Mouse (Mus musculus): Measurements from ENCODE around the gene Csk.

Gene Csk

GRCm38 (mm10) chr9:57653283-57653682, at the start of gene Csk:
Csk (minus strand) TSS chr9:57653631.
- no peak for DNase-seq (ENCODE audit: low read depth)

DNA sequence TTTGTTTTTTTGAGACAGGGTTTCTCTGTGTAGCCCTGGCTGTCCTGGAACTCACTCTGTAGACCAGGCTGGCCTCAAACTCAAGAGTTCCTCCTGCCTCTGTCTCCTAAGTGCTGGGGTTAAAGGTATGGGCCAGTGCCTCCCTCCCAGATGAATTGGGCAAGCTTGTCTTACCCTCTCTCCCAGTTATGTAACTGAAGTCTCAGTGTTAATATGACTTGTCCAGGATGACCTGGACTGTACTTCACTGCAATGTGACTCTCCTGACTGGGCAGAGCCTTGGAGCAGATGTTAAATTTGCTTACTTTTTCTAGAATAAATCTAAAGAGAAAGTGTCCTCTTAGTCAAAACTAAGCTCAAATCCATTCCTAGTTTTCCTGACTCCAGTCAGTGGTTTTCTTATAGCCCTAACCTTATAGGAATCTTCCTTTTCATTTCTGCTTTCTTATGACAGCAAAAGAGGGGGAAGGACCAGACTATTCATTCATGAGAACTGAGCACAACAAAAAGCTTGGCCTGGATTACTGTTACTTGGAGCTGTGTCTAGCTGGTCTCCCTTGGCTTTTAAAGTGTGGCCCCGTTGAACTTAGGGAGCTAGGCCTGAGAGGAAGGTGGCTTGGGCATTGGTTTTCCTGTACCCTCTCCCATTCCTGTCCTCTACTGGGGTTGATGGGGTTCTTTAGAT, 45.2 kb upstream of the Csk start:
- DNase-seq (ENCODE audit: low read depth) = peak; percentile 40

DNA sequence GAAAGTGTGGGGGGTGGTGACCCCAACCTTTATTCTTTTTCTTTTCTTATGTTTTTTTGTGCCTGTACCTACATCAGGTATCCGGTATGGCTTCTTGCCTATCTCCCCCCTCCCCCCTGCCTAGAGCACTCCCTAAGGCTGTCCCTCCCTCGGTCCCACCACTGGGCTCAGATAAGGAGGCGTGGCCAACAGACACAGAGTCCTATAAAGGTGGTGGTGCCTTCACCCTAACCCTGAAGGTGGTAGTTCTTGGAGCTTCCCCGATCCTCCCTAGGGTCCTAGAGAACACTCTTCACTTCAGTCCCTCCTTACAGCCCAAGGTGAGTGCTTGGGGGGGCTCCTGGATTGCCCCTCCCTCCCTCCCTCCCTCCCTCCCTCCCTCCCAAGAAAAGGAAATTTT, 43.9 kb upstream of the Csk start:
- no peak for DNase-seq (ENCODE audit: low read depth)

GRCm38 (mm10) chr9:57696380-57697285, 43.2 kb upstream of the Csk start:
- DNase-seq (ENCODE audit: low read depth) = no peak

DNA sequence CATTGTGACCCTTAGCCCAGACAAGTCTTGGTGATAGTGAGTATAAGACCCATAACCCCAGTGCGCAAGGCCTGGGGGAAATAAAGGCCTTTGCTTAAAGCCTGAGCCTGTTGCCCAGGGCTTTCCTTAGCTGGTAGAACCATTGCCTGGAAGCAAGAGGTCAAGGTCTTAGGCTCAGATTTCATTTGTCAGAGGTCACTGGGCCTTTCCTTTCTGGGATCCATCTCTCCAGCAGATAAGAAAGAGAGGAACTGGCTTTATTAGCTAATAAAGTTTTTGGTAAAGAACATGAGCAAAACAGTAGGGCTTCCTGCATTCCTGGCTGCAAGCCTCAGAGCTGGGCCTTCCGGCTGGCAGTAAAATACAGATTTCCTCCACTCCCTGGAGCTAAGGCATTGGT, 40.7 kb upstream of the Csk start:
- DNase-seq (ENCODE audit: low read depth) = no peak

DNA sequence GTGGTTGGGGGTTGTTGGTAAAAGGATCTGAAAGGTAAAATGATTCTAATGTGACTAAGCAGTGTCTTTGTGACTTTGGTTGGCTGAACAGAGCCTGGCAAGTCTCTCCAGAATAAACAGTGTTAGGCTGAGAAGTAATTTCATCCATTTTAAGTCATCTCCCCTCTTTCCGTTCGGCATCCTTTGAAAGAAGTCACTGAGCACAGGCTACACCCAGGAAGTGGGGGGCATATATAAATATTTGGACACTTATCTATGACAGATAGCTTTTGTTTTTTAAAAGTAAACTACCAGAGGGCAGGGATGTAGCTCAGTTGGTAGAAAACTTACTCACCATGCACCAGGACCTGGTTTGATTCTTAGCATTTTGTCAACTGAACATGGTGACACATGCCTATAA, 35.2 kb upstream of the Csk start:
- DNase-seq (ENCODE audit: low read depth) = no peak

DNA sequence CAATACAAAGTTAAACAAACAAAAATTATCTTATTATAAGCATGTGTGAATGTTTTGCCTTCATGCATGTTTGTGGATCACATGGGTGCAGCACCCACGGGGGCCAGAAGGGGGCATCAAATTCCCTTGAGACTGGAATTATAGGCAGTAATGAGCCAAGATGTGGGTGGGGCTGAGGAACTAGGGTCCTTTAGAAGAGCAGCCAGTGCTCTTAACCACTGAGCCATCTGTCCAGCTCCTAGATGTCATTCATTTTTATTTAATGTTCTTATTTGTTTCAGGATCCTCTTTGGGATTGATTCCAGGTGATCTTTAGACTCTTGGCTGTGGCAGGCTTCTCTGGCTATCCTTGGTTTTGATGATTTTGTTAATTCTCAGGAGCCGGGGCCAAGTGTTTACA, 34.7 kb upstream of the Csk start:
- peak; percentile 71 for DNase-seq (ENCODE audit: low read depth)

DNA sequence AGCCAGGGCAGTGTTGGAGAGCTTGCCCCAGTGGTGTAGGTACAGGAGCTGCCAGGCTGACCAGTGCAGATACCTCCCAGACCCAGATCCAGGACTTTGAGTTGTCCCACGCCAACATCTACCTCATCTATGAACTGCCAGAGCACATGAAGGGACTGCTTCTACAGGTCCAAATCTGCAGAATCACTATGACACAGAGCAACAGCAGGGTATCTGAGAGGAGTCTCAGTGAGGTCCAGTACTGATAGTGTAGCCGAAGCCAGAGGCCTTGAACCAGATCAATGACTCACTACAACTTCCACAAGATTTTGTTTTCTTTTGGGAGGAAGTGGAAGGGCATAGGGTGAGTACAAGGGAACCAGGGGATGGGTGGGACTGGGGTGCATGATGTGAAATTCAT, 34.3 kb upstream of the Csk start, which contains the start of gene Cyp1a1:
TSS of gene Cyp1a1 (plus strand) at position 178 of the 400 bp plus-strand sequence.
- DNase-seq (ENCODE audit: low read depth) = peak; percentile 56

DNA sequence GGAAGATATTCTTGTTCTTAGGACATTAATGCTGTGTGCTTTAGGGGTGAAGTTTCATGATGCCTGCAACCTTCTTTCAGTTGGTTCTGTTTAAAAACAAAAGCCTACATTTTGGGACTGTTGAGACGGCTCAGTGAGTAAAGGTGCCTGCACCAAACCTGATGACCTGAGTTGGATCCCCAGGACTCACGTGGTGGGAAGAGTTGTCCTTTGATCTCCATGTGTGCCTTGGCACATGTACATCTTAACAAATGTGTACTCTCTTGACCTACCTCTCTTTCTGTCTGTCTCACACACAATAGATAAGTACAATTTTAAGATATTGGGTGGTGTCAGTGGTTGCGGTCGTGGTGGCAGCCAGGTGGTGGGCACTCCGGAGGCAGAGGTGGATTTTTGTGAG, 32.6 kb upstream of the Csk start:
- DNase-seq (ENCODE audit: low read depth) = no peak

GRCm38 (mm10) chr9:57683520-57683919, 30.1 kb upstream of the Csk start, which contains the start of gene Cyp1a2:
Cyp1a2 (minus strand) TSS chr9:57683703.
- DNase-seq (ENCODE audit: low read depth) = no peak

DNA sequence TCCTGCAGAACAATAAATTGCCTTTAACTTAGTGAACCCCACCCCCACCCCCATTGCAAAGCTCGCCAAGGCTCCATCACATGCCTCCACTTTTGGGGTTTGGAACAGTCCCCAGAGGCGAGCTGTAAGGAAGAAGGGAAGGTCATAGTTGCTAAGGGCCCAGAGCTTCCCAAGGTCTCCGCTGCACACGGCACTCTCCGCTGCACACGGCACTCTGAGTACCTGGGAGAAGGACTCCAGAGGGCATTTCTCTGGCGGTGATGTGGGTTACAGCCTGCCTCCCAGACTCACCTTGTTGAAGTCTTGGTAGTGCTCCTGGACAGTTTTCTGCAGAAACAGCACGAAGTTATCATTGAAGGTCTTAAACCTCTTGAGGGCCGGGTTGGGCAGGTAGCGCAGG, 28.0 kb upstream of the Csk start:
- DNase-seq (ENCODE audit: low read depth) = no peak

GRCm38 (mm10) chr9:57671500-57671899, 18.1 kb upstream of the Csk start:
- DNase-seq (ENCODE audit: low read depth) = no peak

- DNase-seq (ENCODE audit: low read depth) = peak; percentile 42
Observed at GRCm38 (mm10) chr9:57671037-57671436, 17.6 kb upstream of the Csk start.

DNA sequence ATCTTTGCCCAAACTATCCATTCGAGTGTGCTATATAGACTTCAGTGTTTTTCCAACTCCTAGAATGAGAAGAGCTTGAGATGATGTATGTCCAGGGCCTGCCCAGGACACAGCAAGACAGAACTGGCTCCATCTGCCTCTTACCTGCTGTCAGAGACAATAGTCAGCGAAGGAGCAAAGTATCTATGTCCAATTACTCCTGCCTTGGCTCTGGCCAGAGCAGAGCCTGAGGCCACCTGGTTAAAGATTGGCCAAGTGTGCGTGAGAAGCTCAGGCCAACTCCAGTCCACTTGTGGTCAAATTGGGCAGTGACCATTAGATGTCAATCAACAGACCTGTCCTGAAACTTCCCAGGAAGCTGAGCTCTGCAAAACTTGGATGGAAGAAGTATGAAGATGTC, 16.1 kb upstream of the Csk start:
- DNase-seq (ENCODE audit: low read depth) = no peak

- no peak for DNase-seq (ENCODE audit: low read depth)
Observed at GRCm38 (mm10) chr9:57668277-57668676, 14.8 kb upstream of the Csk start.

GRCm38 (mm10) chr9:57667817-57668216, 14.4 kb upstream of the Csk start:
- no peak for DNase-seq (ENCODE audit: low read depth)

DNA sequence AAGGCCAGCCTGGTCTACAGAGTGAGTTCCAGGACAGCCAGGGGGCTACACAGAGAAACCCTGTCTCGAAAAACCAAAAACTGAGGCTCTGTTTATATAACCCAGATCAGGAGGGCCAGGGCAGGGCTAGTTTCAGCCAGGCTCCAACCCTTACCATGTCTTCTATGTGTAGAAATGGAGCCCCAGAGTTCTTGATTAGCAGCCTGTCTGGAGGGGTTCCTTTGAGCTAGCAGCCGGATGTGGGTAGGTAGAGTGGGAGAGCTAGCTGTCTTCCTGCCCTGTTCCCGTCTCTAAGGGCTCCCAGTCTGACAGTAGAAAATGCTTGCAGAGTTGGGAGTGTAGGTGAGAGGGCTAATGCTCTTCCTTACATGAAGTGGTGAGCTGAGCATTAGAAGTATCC, 13.7 kb upstream of the Csk start:
- no peak for DNase-seq (ENCODE audit: low read depth)

DNA sequence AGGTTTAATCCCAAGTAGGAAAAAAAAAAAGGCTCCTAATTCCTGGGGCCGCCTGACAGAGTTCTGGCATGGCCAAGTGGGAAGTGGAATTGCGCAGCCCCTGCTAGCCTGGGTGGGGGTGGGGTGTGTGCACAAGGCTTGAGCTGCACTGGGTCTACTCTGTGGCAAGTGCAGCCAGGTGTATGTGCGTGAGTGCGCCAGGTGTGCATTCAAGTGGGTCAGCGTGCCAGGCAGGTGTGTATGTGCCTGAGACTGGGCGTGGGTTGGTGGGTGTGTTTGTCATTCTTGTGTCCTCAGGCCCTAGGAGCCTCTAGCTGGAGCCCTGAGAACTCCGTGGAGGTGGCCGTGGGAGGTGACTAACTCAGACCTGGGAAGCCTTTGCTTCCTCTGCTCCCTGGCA, 13.1 kb upstream of the Csk start:
- no peak for DNase-seq (ENCODE audit: low read depth)

DNA sequence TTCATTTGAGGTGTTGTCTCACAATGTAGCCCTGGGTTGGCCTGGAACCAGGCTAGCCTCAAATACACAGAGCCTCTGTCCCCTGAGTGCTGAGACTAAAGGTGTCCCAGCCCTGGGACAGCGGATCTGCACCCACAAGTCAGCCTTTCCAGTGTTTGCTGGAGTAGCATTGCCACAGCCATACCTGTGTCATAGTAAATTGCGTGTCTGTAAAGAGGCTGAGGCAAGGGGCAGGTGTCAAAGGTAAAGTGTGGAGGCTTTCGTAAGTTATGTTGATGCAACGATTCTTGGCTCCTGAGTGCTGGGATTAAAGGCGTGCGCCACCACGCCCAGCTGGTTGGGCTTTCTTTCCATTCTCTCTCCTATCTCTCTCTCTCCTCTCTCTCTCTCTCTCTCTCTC, 11.2 kb upstream of the Csk start:
- DNase-seq (ENCODE audit: low read depth) = no peak

DNA sequence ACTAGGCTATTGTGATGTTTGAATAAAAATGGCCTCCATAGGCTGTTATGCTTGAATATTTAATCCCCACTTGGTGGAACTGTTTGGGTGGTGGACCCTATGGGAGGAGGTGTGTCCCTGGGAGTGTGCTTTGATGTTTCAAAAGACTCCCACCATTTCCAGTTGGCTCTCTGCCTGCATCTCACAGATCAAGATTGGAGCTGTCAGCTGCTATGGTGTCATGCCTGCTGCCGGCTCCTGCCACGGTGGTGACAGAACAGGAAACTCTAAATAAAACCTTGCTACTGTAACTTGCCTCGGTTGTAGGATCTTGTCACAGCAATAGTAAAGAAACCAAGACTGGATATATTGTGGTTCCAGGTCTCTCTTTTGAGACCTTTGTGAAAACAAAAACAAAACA, 8.1 kb upstream of the Csk start:
- peak; percentile 47 for DNase-seq (ENCODE audit: low read depth)

DNA sequence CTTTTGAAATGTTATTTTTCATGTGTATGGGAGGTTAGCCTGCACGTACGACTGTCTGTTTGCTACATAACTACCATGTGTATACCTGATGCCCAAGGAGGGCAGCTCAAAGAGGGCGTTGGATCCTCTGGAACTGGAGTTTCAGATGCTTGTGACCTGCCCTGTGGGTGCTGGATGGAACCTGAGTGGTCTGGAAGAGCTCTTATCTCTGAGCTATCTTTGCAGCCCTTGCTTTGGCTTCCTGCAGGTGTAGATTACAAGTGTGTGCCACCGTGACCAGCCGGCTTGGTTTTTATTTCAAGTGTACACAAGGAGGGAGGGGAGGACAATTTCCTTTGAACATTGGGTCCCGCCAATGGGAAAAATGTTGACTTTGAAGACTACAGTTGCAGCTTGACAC, 7.1 kb upstream of the Csk start:
- DNase-seq (ENCODE audit: low read depth) = peak; percentile 67

GRCm38 (mm10) chr9:57659774-57660173, 6.3 kb upstream of the Csk start:
- DNase-seq (ENCODE audit: low read depth) = peak; percentile 89

- DNase-seq (ENCODE audit: low read depth) = no peak
Observed at GRCm38 (mm10) chr9:57658970-57659369, 5.5 kb upstream of the Csk start.
